Mouse (Mus musculus) C2C12 (cell line): Measurements from ENCODE around the gene Fam126a.

Source experiments
- CEBPB ChIP-seq: IDR thresholded peaks from one replicate; pipeline ENCODE4 v1.6.1; 2011; ENCODE audit warnings: low read depth, mild to moderate bottlenecking, control low read depth, moderate library complexity
- CTCF ChIP-seq: IDR thresholded peaks from one replicate; pipeline ENCODE4 v1.5.1; 2011; ENCODE audit not compliant: control insufficient read depth, insufficient read depth, insufficient read length
- FOSL1 ChIP-seq: IDR thresholded peaks from one replicate; pipeline ENCODE4 v1.8.0; 2011; ENCODE audit warnings: mild to moderate bottlenecking, low read length; ENCODE audit not compliant: poor library complexity, insufficient read depth, severe bottlenecking
- MAX ChIP-seq: IDR thresholded peaks from one replicate; pipeline ENCODE4 v1.6.1; 2011; ENCODE audit warnings: mild to moderate bottlenecking, control low read depth
- MYOD1 ChIP-seq: IDR thresholded peaks from one replicate; pipeline ENCODE4 v1.6.1; 2011; ENCODE audit warnings: low read depth; ENCODE audit not compliant: control insufficient read depth, insufficient read length
- MYOG ChIP-seq: IDR thresholded peaks from one replicate; pipeline ENCODE4 v1.6.1; 2011; ENCODE audit not compliant: control insufficient read depth, insufficient read length; ENCODE audit errors: extremely low read depth
- USF1 ChIP-seq: IDR thresholded peaks from one replicate; pipeline ENCODE4 v1.6.1; 2011; ENCODE audit warnings: low read depth, mild to moderate bottlenecking, control low read depth, moderate library complexity

- no peak for TF ChIP-seq MAX
- TF ChIP-seq CTCF = no peak
- no peak for TF ChIP-seq FOSL1
- no peak for TF ChIP-seq MYOD1
- TF ChIP-seq USF1 = no peak
- TF ChIP-seq CEBPB = peak; percentile 43
- TF ChIP-seq MYOG = no peak
Measured at GRCm38 (mm10) chr5:24044387-24044786, 13.9 kb upstream of the Fam126a start.
